Mouse (Mus musculus): ENCODE measurements around the gene Kcnh4.

DNA sequence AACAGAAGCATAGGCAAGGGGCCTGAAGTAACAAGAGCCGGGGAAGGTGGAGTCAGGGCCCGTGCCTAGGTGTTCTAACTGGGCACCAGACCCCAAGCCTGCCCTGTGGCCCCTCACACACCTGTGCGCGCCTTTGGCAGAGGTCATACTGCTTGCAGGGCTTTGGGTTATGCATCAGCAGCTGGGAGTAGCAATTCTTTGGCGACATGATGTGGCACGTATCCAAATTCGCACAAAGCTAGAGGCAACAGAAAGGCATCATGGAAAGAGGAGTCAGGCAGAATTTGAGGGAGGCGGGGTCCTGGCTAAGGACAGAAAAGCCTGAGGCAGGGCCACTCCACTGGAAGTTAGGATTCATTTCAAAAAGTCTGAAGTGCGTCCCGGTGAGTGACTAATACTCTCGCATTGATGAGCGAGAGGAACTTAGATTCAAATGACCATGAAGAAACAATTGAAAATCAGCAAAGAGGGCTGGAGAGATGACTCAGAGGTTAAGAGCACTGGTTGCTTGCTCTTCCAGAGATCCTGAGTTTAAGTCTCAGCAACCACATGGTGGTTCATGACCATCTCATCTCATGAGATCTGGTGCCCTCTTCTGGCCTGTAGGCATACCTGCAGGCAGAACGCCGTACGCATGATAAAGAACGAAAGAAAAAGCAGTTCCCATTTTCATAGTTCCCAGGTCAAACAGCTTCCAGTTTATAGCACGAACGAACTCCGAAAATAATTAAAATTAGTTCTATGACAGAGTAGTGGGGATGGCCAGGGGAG lies 57.5 kb downstream of the Kcnh4 start:
- TF ChIP-seq POLR2A (IDR thresholded peaks at IDR 0.05; ENCODE audit: insufficient read depth, low read depth, low read length) (0 out of 2 replicates have a peak, but pooled peaks have one; percentile 15), CTCF (IDR thresholded peaks at IDR 0.05) (peak; percentile 99), EP300 (IDR thresholded peaks at IDR 0.05; ENCODE audit: insufficient read depth, low read depth, low read length) (peak; percentile 89)
